Mouse (Mus musculus) spleen, adult 2 months (tissue): Measurements from ENCODE around the gene Ppp1r35. TPM values are rescaled to one million over a fixed set of nuclear protein-coding genes. Genes with fewer than 3 reads are reported as not detected.
A peak's percentile ranks its signal among the peaks of the same experiment; 100 is the strongest.

ENCODE experiments used
- DNase-seq, 2 experiments: peaks; one replicate each; pipeline versions ENCODE4 v3.0.0 to v3.0.0-alpha.2; 2012 to 2021; ENCODE audit warnings: low spot score in 2 of 2, low read depth in 1 of 2
- H3K27ac ChIP-seq: fragments of 200-500 bp; 2 replicates; pipeline ENCODE4 v1.5.1; 2012; ENCODE audit warnings: low read length, inconsistent platforms; ENCODE audit not compliant: insufficient read depth
- H3K27me3 ChIP-seq: fragments of 200-500 bp; 2 replicates; pipeline ENCODE4 v1.6.1; 2012; ENCODE audit warnings: mild to moderate bottlenecking, moderate library complexity, low read length, inconsistent platforms; ENCODE audit not compliant: control insufficient read depth, insufficient read depth
- H3K36me3 ChIP-seq: fragments of 200-500 bp; 2 replicates; pipeline ENCODE4 v1.6.1; 2012; ENCODE audit warnings: mild to moderate bottlenecking, low read length, inconsistent platforms; ENCODE audit not compliant: control insufficient read depth, insufficient read depth
- H3K4me1 ChIP-seq: fragments of 200-500 bp; 2 replicates; pipeline ENCODE4 v1.6.1; 2011; ENCODE audit warnings: inconsistent platforms; ENCODE audit not compliant: control insufficient read depth, insufficient read depth, insufficient read length
- H3K4me3 ChIP-seq: fragments of 200-500 bp; 2 replicates; pipeline ENCODE4 v1.5.1; 2011; ENCODE audit warnings: mild to moderate bottlenecking, inconsistent platforms; ENCODE audit not compliant: insufficient read depth, insufficient read length; ENCODE audit errors: extremely low read depth
- CTCF ChIP-seq: fragments of 200-500 bp; IDR thresholded peaks from 2 replicates; pipeline ENCODE4 v1.5.1; 2011; ENCODE audit warnings: mild to moderate bottlenecking, inconsistent platforms; ENCODE audit not compliant: insufficient read depth, insufficient read length, insufficient replicate concordance; ENCODE audit errors: extremely low read depth
- POLR2A ChIP-seq: fragments of 200-500 bp; IDR thresholded peaks from 2 replicates; pipeline ENCODE4 v1.6.1; 2011; ENCODE audit warnings: low read depth, low read length, inconsistent platforms
- WGBS: fragments of 180-500 bp; shearing (Covaris S2); methylation state at CpG from one replicate; pipeline ENCODE4 v1.1.7; 2018; 5-methylcytosine and 5-hydroxymethylcytosine counted together
- polyA plus RNA-seq: library from polyadenylated mRNA; depleted of rRNA; stranded (reverse); fragments of >200 nt; gene quantifications from 2 replicates; pipeline ENCODE4 v1.2.3, GENCODE M21; 2012

The Ppp1r35 gene
- polyA plus RNA-seq, 1 experiment: 43.9 TPM

GRCm38 (mm10) chr5:137741023-137741931, 37.4 kb upstream of the Ppp1r35 start, which contains the start of gene Nyap1:
TSS of gene Nyap1 (minus strand) at chr5:137741607.
- Histone ChIP-seq H3K36me3 (no peaks in the 10 kb centered on the region), H3K4me1 (peaks cover 7% of the 10 kb centered on the region; the same call in 1 of the 2 replicates), H3K4me3 (peak within 1 kb of the TSS; percentile 70), H3K27ac (peak within 1 kb of the TSS; percentile 47; the same call in 1 of the 2 replicates), H3K27me3 (no peaks in the 10 kb centered on the region; the same call in 1 of the 2 replicates)
- under 1% methylated on average over 70 of the region's 71 CpGs for WGBS
- DNase-seq: peak in 1 of 2 experiments; percentile 70
- TF ChIP-seq POLR2A: no peak
- peak; percentile 59 for TF ChIP-seq CTCF

GRCm38 (mm10) chr5:137742048-137742447, 36.6 kb upstream of the Ppp1r35 start:
- Histone ChIP-seq H3K27me3 (no peaks in the 10 kb centered on the region; the same call in 1 of the 2 replicates), H3K4me3 (no peak overlapping the region), H3K27ac (no peak overlapping the region), H3K36me3 (no peaks in the 10 kb centered on the region), H3K4me1 (peaks cover 7% of the 10 kb centered on the region; the same call in 1 of the 2 replicates)
- no peak for DNase-seq
- TF ChIP-seq POLR2A (no peak), CTCF (no peak)
- WGBS: 56% methylated on average over 10 of the region's 10 CpGs

GRCm38 (mm10) chr5:137742836-137743235, 35.8 kb upstream of the Ppp1r35 start:
- DNase-seq: no peak
- Histone ChIP-seq H3K27ac (no peak overlapping the region), H3K4me3 (no peak overlapping the region), H3K27me3 (no peaks in the 10 kb centered on the region; the same call in 1 of the 2 replicates), H3K4me1 (peaks cover 7% of the 10 kb centered on the region), H3K36me3 (no peaks in the 10 kb centered on the region; the same call in 1 of the 2 replicates)
- 96% methylated on average over 6 of the region's 6 CpGs for WGBS
- TF ChIP-seq CTCF: no peak
- no peak for TF ChIP-seq POLR2A

GRCm38 (mm10) chr5:137744197-137744596, 34.5 kb upstream of the Ppp1r35 start:
- WGBS: 88% methylated on average over 7 of the region's 7 CpGs
- DNase-seq: no peak
- H3K4me1 ChIP-seq: peaks cover 13% of the 10 kb centered on the region
- no peak for TF ChIP-seq CTCF
- TF ChIP-seq POLR2A: no peak
- H3K4me3 ChIP-seq: no peak overlapping the region
- H3K36me3 ChIP-seq: no peaks in the 10 kb centered on the region; the same call in 1 of the 2 replicates
- no peaks in the 10 kb centered on the region; the same call in 1 of the 2 replicates for H3K27me3 ChIP-seq
- no peak overlapping the region for H3K27ac ChIP-seq

- WGBS: 2% methylated on average over 28 of the region's 28 CpGs
- Histone ChIP-seq H3K27ac (peak within 1 kb of the TSS; percentile 99), H3K4me1 (peaks cover 18% of the 10 kb centered on the region), H3K36me3 (no peaks in the 10 kb centered on the region; the same call in 1 of the 2 replicates), H3K4me3 (peak within 1 kb of the TSS; percentile 90), H3K27me3 (no peaks in the 10 kb centered on the region; the same call in 1 of the 2 replicates)
- TF ChIP-seq POLR2A (peak; percentile 88), CTCF (no peak)
- peak; percentile 78 to 87 for DNase-seq
These were observed 33.2 kb upstream of the Ppp1r35 start, which contains the start of gene Tsc22d4 for GRCm38 (mm10) chr5:137745214-137746171. TSS of gene Tsc22d4 (plus strand) at chr5:137745730.

- H3K4me1 ChIP-seq: peaks cover 17% of the 10 kb centered on the region
- peak overlapping the region; percentile 90 for H3K4me3 ChIP-seq
- no peak for TF ChIP-seq CTCF
- TF ChIP-seq POLR2A: no peak
- peak in 1 of 2 experiments; percentile 65 for DNase-seq
- H3K27me3 ChIP-seq: no peaks in the 10 kb centered on the region; the same call in 1 of the 2 replicates
- peak overlapping the region; percentile 99 for H3K27ac ChIP-seq
- H3K36me3 ChIP-seq: peaks cover 5% of the 10 kb centered on the region
- under 1% methylated on average over 20 of the region's 20 CpGs for WGBS
These were observed 32.3 kb upstream of the Ppp1r35 start for GRCm38 (mm10) chr5:137746282-137746850.
